Mouse (Mus musculus): Measurements from ENCODE around the gene Nr1i2. TPM values are rescaled to one million over a fixed set of nuclear protein-coding genes. Genes with fewer than 3 reads are reported as not detected.

Gene Nr1i2
- total RNA-seq (2023): not detected

GRCm38 (mm10) chr16:38294685-38295348, at the start of gene Nr1i2:
TSS of gene Nr1i2 (minus strand) at chr16:38294824.

GRCm38 (mm10) chr16:38341396-38342324, 47.0 kb upstream of the Nr1i2 start, which contains the start of gene Maats1:
TSS of gene Maats1 (minus strand) at chr16:38342143.

Other genes with a start within 250 kb of the Nr1i2 start
- 10 to 100 TPM; 88.7 to 89.8 TPM for gene Gsk3b, start 205.8 kb downstream of the Nr1i2 start, total RNA-seq (2023)
- not detected for gene Maats1, start 47.3 kb upstream of the Nr1i2 start, total RNA-seq (2023)
- 10 to 100 TPM; 64.9 to 83.4 TPM for gene Cox17, start 52.2 kb upstream of the Nr1i2 start, total RNA-seq (2023)
- gene Gm21987, start 52.2 kb upstream of the Nr1i2 start, total RNA-seq (2023): not detected
- gene Popdc2, start 67.4 kb upstream of the Nr1i2 start, total RNA-seq (2023): under 1 TPM; 0.56 to 0.64 TPM
- gene Pla1a, start 138.3 kb upstream of the Nr1i2 start, total RNA-seq (2023): not detected
- gene Adprh, start 157.9 kb upstream of the Nr1i2 start, total RNA-seq (2023): 10 to 100 TPM; 23.1 to 24.4 TPM
- gene Cd80, start 160.7 kb upstream of the Nr1i2 start, total RNA-seq (2023): 1 to 10 TPM; 1.4 TPM
- gene Timmdc1, start 227.8 kb upstream of the Nr1i2 start, total RNA-seq (2023): 10 to 100 TPM; 19.0 to 24.8 TPM